28 mouse cellular contexts compared by ENCODE assay signal in the genomic region with DNA sequence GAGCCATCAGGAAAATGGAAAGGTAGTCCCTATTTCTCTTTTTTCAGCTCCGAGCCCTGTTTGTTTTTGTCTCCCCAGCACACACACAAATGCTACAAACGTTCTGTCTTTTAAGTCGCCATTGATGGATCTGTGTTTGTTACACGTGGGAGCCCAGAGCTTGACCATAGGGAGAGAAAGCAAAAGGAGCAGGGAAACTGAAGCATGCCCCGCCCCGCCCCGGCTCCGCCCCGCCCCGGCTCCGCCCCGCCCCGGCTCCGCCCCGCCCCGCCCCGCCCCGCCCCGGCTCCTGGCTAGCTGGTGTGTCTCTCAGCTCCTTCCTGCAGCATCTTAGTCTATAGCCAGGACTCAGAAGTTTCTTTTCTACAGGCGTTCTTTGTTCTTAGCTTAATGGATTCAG. TPM values are rescaled to one million over a fixed set of nuclear protein-coding genes. Genes with fewer than 3 reads are reported as not detected.
A peak's percentile ranks its signal among the peaks of the same experiment; 100 is the strongest.
DNase-seq lines count a peak whose midpoint lies in the region; ATAC-seq and TF ChIP-seq lines count a peak whose summit lies in the region.
"Had no signal": no experiment of that assay in that cellular context is flagged by ENCODE, and none has a peak within 500 bp of the region (broad histone marks: within the 10 kb centered on the region; RNA-seq: fewer than 3 reads in every experiment).

No protein-coding gene starts in this region.

- H3K9ac ChIP-seq in ES-Bruce4 (ENCODE audit: low read depth, poor library complexity, severe bottlenecking), result peak overlapping the region; percentile 53
- H3K9ac ChIP-seq in liver, embryonic 14.5 days (replicated peaks), result no peak overlapping the region
- H3K9ac ChIP-seq: forebrain, embryonic 15.5 days; lung, embryonic 14.5 days; midbrain, embryonic 13.5 days; neural tube, embryonic 12.5 days had no signal

- no peaks in the 10 kb centered on the region for H3K27me3 ChIP-seq in ES-Bruce4 (ENCODE audit: control insufficient read depth, insufficient read depth, low read length, poor library complexity, severe bottlenecking)
- H3K27me3 ChIP-seq in liver, embryonic 14.5 days (ENCODE audit: control insufficient read depth, insufficient read depth, low read length), result no peaks in the 10 kb centered on the region
- H3K27me3 ChIP-seq: forebrain, embryonic 15.5 days; megakaryocyte, embryonic 14.5 days; midbrain, embryonic 13.5 days; neural tube, embryonic 12.5 days had no signal

- no peak for TF ChIP-seq CTCF in ES-Bruce4 (IDR thresholded peaks at IDR 0.05; ENCODE audit: low read depth, low read length)
- TF ChIP-seq CTCF in liver, embryonic 14.5 days (IDR thresholded peaks at IDR 0.05; ENCODE audit: low read depth), result no peak

- WGBS in liver, embryonic 14.5 days (ENCODE audit: insufficient replicate concordance), result 15% methylated on average over 20 of the region's 20 CpGs

- 0 out of 2 replicates have a peak overlapping the region, but pooled peaks have one; percentile 40 for H3K27ac ChIP-seq in ES-Bruce4 (ENCODE audit: insufficient read depth, low read length)
- no peak overlapping the region for H3K27ac ChIP-seq in liver, embryonic 14.5 days
- H3K27ac ChIP-seq: forebrain, embryonic 15.5 days; heart, embryonic 10.5 days; limb, embryonic 10.5 days; midbrain, embryonic 13.5 days; neural tube, embryonic 12.5 days had no signal

- H3K4me2 ChIP-seq in liver, embryonic 14.5 days (ENCODE audit: low read depth), result peak overlapping the region; percentile 26; the same call in 1 of the 2 replicates
- H3K4me2 ChIP-seq: forebrain, embryonic 15.5 days; lung, embryonic 14.5 days; midbrain, embryonic 13.5 days; neural tube, embryonic 12.5 days had no signal

- H3K9me3 ChIP-seq in ES-Bruce4 (replicated peaks; ENCODE audit: control insufficient read depth, insufficient read depth, low read length, poor library complexity, severe bottlenecking), result no peaks in the 10 kb centered on the region
- no peaks in the 10 kb centered on the region for H3K9me3 ChIP-seq in liver, embryonic 14.5 days (ENCODE audit: control insufficient read depth, low read length)
- H3K9me3 ChIP-seq: forebrain, embryonic 15.5 days; heart, embryonic 10.5 days; limb, embryonic 10.5 days; megakaryocyte, embryonic 14.5 days; midbrain, embryonic 13.5 days; neural tube, embryonic 12.5 days had no signal

- no peaks in the 10 kb centered on the region for H3K4me1 ChIP-seq in ES-Bruce4 (ENCODE audit: control insufficient read depth, insufficient read depth, low read length)
- peaks cover 27 to 39% of the 10 kb centered on the region in 2 experiments for H3K4me1 ChIP-seq in liver, embryonic 14.5 days (replicated peaks; ENCODE audit: control insufficient read depth in 2 of 2, insufficient read depth in 2 of 2, low read length in 1 of 2)

- no peak for ATAC-seq in liver, embryonic 14.5 days (ENCODE audit: insufficient read depth)
- ATAC-seq: forebrain, embryonic 15.5 days; midbrain, embryonic 13.5 days had no signal

- DNase-seq in 416B (ENCODE audit: low read depth), result peak; percentile 22
- DNase-seq in c-Kit-negative CD71-positive TER-119-positive erythroid progenitor cells, embryonic 14.5 days (ENCODE audit: low read depth, low spot score), result peak; percentile 37
- DNase-seq in liver, embryonic 14.5 days (ENCODE audit: low read depth in 3 of 3, low spot score in 3 of 3), result no peak
- DNase-seq in adipocyte (ENCODE audit: low spot score), result no peak
- no peak for DNase-seq in ovary, postnatal 10 days (ENCODE audit: low spot score)
- no peak for DNase-seq in thymus, postnatal 4 days
- DNase-seq: adrenal gland, adult 2 months; cerebellum, adult 18-20 months; cerebellum, postnatal 14 days; gastrocnemius, postnatal 10 days; kidney, adult 11 months; lung, embryonic 14.5 days; lung, postnatal 36 days; retina, postnatal 1 day; thymus, adult 2 months had no signal

- H3K36me3 ChIP-seq in ES-Bruce4 (ENCODE audit: control insufficient read depth, insufficient read depth, low read length, poor library complexity, severe bottlenecking), result no peaks in the 10 kb centered on the region; the same call in 1 of the 2 replicates
- H3K36me3 ChIP-seq in liver, embryonic 14.5 days (replicated peaks; ENCODE audit: control insufficient read depth, insufficient read depth, low read depth), result no peaks in the 10 kb centered on the region
- H3K36me3 ChIP-seq: forebrain, embryonic 15.5 days; neural tube, embryonic 12.5 days had no signal

- TF ChIP-seq POLR2A in ES-Bruce4 (IDR thresholded peaks at IDR 0.05; ENCODE audit: insufficient read depth, low read length), result no peak

- TF ChIP-seq EP300 in ES-Bruce4 (IDR thresholded peaks at IDR 0.05; ENCODE audit: insufficient read depth, low read depth, low read length), result no peak
- TF ChIP-seq EP300 in liver, embryonic 14.5 days (IDR thresholded peaks at IDR 0.05; ENCODE audit: low read depth), result no peak

- 0 out of 2 replicates have a peak overlapping the region, but pooled peaks have one; percentile 27 for H3K4me3 ChIP-seq in ES-Bruce4 (ENCODE audit: low read depth, low read length)
- no peak overlapping the region for H3K4me3 ChIP-seq in liver, embryonic 14.5 days (ENCODE audit: insufficient read depth in 1 of 2, low read depth in 2 of 2, low read length in 2 of 2)
- H3K4me3 ChIP-seq: forebrain, embryonic 15.5 days; heart, embryonic 10.5 days; limb, embryonic 10.5 days; megakaryocyte, embryonic 14.5 days; midbrain, embryonic 13.5 days; neural tube, embryonic 12.5 days had no signal

RNA-seq across cellular contexts. Expression of a gene that starts 2.7 kb away (rescaled TPM):
- polyA plus RNA-seq in ES-Bruce4 (2011; ENCODE audit: insufficient read depth, insufficient read length, low read depth, missing spikeins), result 19.4 and 20.2 TPM in 2 replicates
- 4.1 and 4.2 TPM in 2 replicates for polyA plus RNA-seq in liver, embryonic 14.5 days (2012; rRNA removed)
- polyA plus RNA-seq in liver, embryonic 14.5 days (2014; fragmentation: Nextera tagmentation; extraction: Ambion mirVana), result 6.7 and 7.9 TPM in 2 replicates

RNA-seq across cellular contexts. Expression of a gene that starts 26.1 kb away (rescaled TPM):
- polyA plus RNA-seq in ES-Bruce4 (2011; ENCODE audit: insufficient read depth, insufficient read length, low read depth, missing spikeins), result 105 and 113 TPM in 2 replicates
- 12.6 and 21.4 TPM in 2 replicates for polyA plus RNA-seq in liver, embryonic 14.5 days (2012; rRNA removed)
- 16.3 and 19.4 TPM in 2 replicates for polyA plus RNA-seq in liver, embryonic 14.5 days (2014; fragmentation: Nextera tagmentation; extraction: Ambion mirVana)

RNA-seq across cellular contexts. Expression of a gene that starts 36.4 kb away (rescaled TPM):
- 108 and 116 TPM in 2 replicates for polyA plus RNA-seq in ES-Bruce4 (2011; ENCODE audit: insufficient read depth, insufficient read length, low read depth, missing spikeins)
- 32.0 and 32.2 TPM in 2 replicates for polyA plus RNA-seq in liver, embryonic 14.5 days (2012; rRNA removed)
- polyA plus RNA-seq in liver, embryonic 14.5 days (2014; fragmentation: Nextera tagmentation; extraction: Ambion mirVana), result 40.2 and 48.4 TPM in 2 replicates

RNA-seq across cellular contexts. Expression of a gene that starts 46.7 kb away (rescaled TPM):
- not detected in 2 replicates for polyA plus RNA-seq in ES-Bruce4 (2011; ENCODE audit: insufficient read depth, insufficient read length, low read depth, missing spikeins)
- polyA plus RNA-seq in liver, embryonic 14.5 days (2012; rRNA removed), result not detected in 2 replicates
- not detected in 2 replicates for polyA plus RNA-seq in liver, embryonic 14.5 days (2014; fragmentation: Nextera tagmentation; extraction: Ambion mirVana)
- polyA plus RNA-seq: adrenal gland, adult 2 months; forebrain, embryonic 15.5 days; heart, embryonic 10.5 days; heart, postnatal 0 days; hindbrain, embryonic 11.5 days; kidney, embryonic 16.5 days; large intestine, adult 2 months; limb, embryonic 10.5 days; liver, adult 2 months; lung, embryonic 14.5 days; midbrain, embryonic 13.5 days; neural tube, embryonic 12.5 days; stomach, embryonic 14.5 days; thymus, adult 2 months had no signal

RNA-seq across cellular contexts. Expression of a gene that starts 54.6 kb away (rescaled TPM):
- polyA plus RNA-seq in ES-Bruce4 (2011; ENCODE audit: insufficient read depth, insufficient read length, low read depth, missing spikeins), result 11.7 and 13.6 TPM in 2 replicates
- 3.4 and 5.4 TPM in 2 replicates for polyA plus RNA-seq in liver, embryonic 14.5 days (2012; rRNA removed)
- 2.8 TPM in 2 replicates for polyA plus RNA-seq in liver, embryonic 14.5 days (2014; fragmentation: Nextera tagmentation; extraction: Ambion mirVana)

Comparison
In these comparisons a context has a peak if more than half of its experiments do, and no peak if none do; other contexts are left out.
1. DNase-seq: peak in 416B (single experiment) and c-Kit-negative CD71-positive TER-119-positive erythroid progenitor cells, embryonic 14.5 days (single experiment); none in liver, embryonic 14.5 days (0 of 3), adipocyte (single experiment), ovary, postnatal 10 days (single experiment) and thymus, postnatal 4 days (single experiment).